Mouse (Mus musculus) embryonic facial prominence, embryonic 13.5 days (tissue): ENCODE data around the gene Acvrl1. TPM values are rescaled to one million over a fixed set of nuclear protein-coding genes. Genes with fewer than 3 reads are reported as not detected.

Experiments used
- ATAC-seq: fragments of 200-750 bp; cut with Nextera tagmentation; 2 replicates; pipeline ENCODE4 v1.8.0; 2017; ENCODE audit warnings: low read depth; ENCODE audit not compliant: insufficient number of reproducible peaks, insufficient read depth, low FRiP score, low TSS enrichment
- H3K27ac ChIP-seq: fragments of 300-500 bp; sonication (generic); 2 replicates; pipeline ENCODE4 v1.5.1; 2015; ENCODE audit warnings: moderate library complexity, mild to moderate bottlenecking, inconsistent platforms
- H3K27me3 ChIP-seq: fragments of 300-500 bp; sonication (generic); 2 replicates; pipeline ENCODE4 v1.6.1; 2015; ENCODE audit warnings: mild to moderate bottlenecking, inconsistent platforms
- H3K36me3 ChIP-seq: fragments of 300-500 bp; sonication (generic); 2 replicates; pipeline ENCODE4 v1.6.1; 2015; ENCODE audit warnings: mild to moderate bottlenecking, inconsistent platforms
- H3K4me1 ChIP-seq: fragments of 300-500 bp; sonication (generic); 2 replicates; pipeline ENCODE4 v1.6.1; 2015; ENCODE audit warnings: inconsistent platforms
- H3K4me2 ChIP-seq: fragments of 300-500 bp; sonication (generic); 2 replicates; pipeline ENCODE4 v1.6.1; 2015; ENCODE audit warnings: moderate library complexity, mild to moderate bottlenecking, inconsistent platforms
- H3K4me3 ChIP-seq: fragments of 300-500 bp; sonication (generic); 2 replicates; pipeline ENCODE4 v1.5.1; 2015; ENCODE audit warnings: mild to moderate bottlenecking, inconsistent platforms
- H3K9ac ChIP-seq: fragments of 300-500 bp; sonication (generic); 2 replicates; pipeline ENCODE4 v1.6.1; 2015; ENCODE audit warnings: mild to moderate bottlenecking, inconsistent platforms
- H3K9me3 ChIP-seq: fragments of 300-500 bp; sonication (generic); 2 replicates; pipeline ENCODE4 v1.6.1; 2016; ENCODE audit warnings: inconsistent platforms
- WGBS: fragments of 180-500 bp; shearing (Covaris S2); methylation state at CpG from one replicate; pipeline ENCODE4 v1.1.7; 2015; ENCODE audit warnings: mixed read lengths; 5-methylcytosine and 5-hydroxymethylcytosine counted together
- polyA plus RNA-seq: library from polyadenylated mRNA; unstranded; fragments of >200 nt; fragmentation: Nextera tagmentation; extraction: Ambion mirVana; gene quantifications from 2 replicates; pipeline ENCODE4 v1.2.1, GENCODE M21; 2015

The Acvrl1 gene
- polyA plus RNA-seq, 1 experiment from 2014 or later, result 9.9 TPM

DNA sequence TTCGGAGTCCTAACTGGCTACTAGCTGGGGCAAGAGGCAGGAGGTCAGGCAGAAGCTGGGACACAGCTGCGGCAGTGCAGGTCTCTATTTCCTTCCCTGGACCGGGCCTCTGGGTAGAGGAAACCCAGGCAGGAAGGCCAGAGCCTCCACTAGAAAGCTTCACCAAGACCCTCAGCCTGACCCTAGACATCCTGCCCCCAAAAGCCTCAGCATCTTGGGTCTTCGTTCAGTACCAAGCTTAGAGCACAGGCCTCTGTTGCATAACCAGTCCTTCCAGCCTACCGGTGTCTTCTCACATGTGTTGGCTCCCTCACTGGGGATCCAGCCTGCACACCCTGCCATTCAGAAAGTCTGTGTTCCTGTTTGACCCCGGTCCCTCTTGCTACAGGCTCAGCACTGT, 4.4 kb downstream of the Acvrl1 start:
- Histone ChIP-seq H3K4me1 (peaks cover 59% of the 10 kb centered on the region), H3K27ac (no peak overlapping the region)

DNA sequence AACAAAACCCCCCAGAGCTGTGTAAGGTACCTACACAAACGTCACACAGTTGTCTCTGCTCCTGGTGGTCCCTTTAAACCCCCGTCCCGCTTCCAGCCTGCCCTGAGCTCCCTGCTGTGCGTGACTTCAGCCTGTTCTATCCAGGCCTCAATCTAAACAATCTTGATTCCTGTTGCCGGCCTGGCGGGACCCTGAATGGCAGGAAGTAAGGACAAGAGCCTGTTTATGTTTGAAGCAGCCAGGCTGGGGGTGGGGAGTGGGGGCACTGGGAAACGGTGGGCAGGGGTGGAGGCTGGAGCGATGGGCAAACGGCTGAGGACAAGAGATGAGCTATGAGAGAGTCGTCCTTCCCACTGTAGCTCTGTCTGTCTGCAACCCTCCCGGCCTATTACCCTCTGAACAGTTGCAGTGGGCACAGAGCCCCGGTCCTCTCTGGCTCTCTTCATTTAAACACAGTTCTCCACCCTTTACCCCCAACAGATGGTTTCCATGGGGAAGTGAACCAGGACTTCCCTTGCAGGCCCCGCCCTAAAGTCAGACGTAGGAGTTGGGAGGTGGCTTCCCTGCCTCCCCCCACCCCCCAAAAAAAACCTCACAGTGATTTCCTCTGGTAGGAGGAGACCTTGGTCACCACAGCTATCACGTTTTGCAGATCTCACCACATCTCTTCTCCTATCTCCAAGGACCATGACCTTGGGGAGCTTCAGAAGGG, 5.8 kb downstream of the Acvrl1 start:
- peak overlapping the region; percentile 18 for H3K4me3 ChIP-seq
- peaks cover 13% of the 10 kb centered on the region for H3K27me3 ChIP-seq
- peaks cover 5% of the 10 kb centered on the region; the same call in 1 of the 2 replicates for H3K36me3 ChIP-seq
- 19% methylated on average over 15 of the region's 15 CpGs for WGBS
- no peaks in the 10 kb centered on the region for H3K9me3 ChIP-seq
- 0 out of 2 replicates have a peak overlapping the region, but pooled peaks have one; percentile 36 for H3K9ac ChIP-seq
- ATAC-seq, result no peak
- peak overlapping the region; percentile 45 for H3K4me2 ChIP-seq
- peaks cover 47% of the 10 kb centered on the region for H3K4me1 ChIP-seq
- peak overlapping the region; percentile 44 for H3K27ac ChIP-seq

More for the DNA sequence above, 4.4 kb downstream of the Acvrl1 start:
- WGBS, result 67% methylated on average over 6 of the region's 6 CpGs
- Histone ChIP-seq H3K4me2 (no peak overlapping the region), H3K27me3 (peaks cover 26% of the 10 kb centered on the region), H3K36me3 (peaks cover 5% of the 10 kb centered on the region; the same call in 1 of the 2 replicates), H3K9me3 (no peaks in the 10 kb centered on the region), H3K4me3 (no peak overlapping the region), H3K9ac (no peak overlapping the region)
- ATAC-seq, result no peak

DNA sequence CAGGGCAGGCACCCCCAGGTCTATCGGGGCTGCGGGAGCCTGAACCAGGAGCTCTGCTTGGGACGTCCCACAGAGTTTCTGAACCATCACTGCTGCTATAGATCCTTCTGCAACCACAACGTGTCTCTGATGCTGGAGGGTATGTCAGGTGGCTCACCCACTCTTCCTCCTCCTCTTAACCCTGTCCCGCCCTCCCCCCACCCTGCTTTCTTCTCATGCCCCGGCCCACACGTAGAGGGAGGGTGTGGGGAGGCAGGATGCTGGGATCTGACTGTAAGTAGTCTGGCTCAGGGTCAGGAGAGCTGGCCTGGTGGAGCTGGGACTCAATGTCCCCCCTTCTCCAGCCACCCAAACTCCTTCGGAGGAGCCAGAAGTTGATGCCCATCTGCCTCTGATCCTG, 7.1 kb downstream of the Acvrl1 start:
- Histone ChIP-seq H3K4me3 (0 out of 2 replicates have a peak overlapping the region, but pooled peaks have one; percentile 6), H3K4me1 (peaks cover 55% of the 10 kb centered on the region), H3K36me3 (peaks cover 5% of the 10 kb centered on the region; the same call in 1 of the 2 replicates), H3K27ac (no peak overlapping the region), H3K4me2 (peak overlapping the region; percentile 45), H3K9me3 (no peaks in the 10 kb centered on the region), H3K27me3 (no peaks in the 10 kb centered on the region), H3K9ac (0 out of 2 replicates have a peak overlapping the region, but pooled peaks have one; percentile 3)
- whole genome bisulfite sequencing, result 51% methylated on average over 8 of the region's 8 CpGs
- ATAC-seq, result no peak

DNA sequence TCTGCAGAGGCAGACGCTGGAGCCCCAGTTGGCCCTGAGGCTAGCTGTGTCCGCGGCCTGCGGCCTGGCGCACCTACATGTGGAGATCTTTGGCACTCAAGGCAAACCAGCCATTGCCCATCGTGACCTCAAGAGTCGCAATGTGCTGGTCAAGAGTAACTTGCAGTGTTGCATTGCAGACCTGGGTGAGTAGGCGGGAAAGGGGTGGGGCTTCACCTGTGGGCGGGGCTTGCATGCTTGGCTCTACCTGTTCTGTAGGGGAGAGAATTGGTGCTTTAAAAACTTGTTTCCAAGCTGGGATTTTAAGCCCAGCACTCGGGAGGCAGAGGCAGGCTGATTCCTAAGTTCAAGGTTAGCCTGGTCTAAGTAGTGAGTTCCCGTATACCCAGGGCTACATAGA, 9.1 kb downstream of the Acvrl1 start:
- Histone ChIP-seq H3K27me3 (no peaks in the 10 kb centered on the region), H3K4me3 (no peak overlapping the region), H3K9me3 (no peaks in the 10 kb centered on the region), H3K9ac (no peak overlapping the region), H3K36me3 (peaks cover 5% of the 10 kb centered on the region; the same call in 1 of the 2 replicates), H3K4me2 (no peak overlapping the region), H3K4me1 (peaks cover 48% of the 10 kb centered on the region), H3K27ac (no peak overlapping the region)
- 79% methylated on average over 11 of the region's 11 CpGs for WGBS
- ATAC-seq, result no peak

DNA sequence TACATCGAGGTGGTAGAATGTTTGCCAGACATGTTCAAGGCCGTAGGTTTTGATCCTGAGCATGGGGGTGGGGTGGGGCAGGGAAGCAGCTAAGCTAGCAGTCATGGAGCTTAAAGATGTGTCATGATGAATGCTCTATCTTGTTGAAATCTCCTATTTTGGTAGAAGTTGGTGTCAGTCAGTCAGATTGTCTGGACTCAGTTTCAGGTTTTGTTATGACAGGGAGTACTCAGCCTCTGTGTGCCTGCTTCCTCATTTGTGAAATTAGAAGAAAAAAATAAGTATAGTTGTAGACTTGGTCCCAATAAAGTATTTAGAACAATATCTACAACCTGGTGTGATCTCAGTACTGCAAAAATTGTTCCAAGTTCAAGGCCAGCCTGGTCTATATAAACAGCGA, 10.4 kb downstream of the Acvrl1 start:
- no peak for ATAC-seq
- no peaks in the 10 kb centered on the region for H3K9me3 ChIP-seq
- peaks cover 5% of the 10 kb centered on the region; the same call in 1 of the 2 replicates for H3K36me3 ChIP-seq
- H3K9ac ChIP-seq, result no peak overlapping the region
- H3K4me3 ChIP-seq, result no peak overlapping the region
- WGBS, result 72% methylated on average over 3 of the region's 3 CpGs
- H3K4me1 ChIP-seq, result peaks cover 53% of the 10 kb centered on the region
- no peak overlapping the region for H3K4me2 ChIP-seq
- no peak overlapping the region for H3K27ac ChIP-seq
- no peaks in the 10 kb centered on the region for H3K27me3 ChIP-seq

DNA sequence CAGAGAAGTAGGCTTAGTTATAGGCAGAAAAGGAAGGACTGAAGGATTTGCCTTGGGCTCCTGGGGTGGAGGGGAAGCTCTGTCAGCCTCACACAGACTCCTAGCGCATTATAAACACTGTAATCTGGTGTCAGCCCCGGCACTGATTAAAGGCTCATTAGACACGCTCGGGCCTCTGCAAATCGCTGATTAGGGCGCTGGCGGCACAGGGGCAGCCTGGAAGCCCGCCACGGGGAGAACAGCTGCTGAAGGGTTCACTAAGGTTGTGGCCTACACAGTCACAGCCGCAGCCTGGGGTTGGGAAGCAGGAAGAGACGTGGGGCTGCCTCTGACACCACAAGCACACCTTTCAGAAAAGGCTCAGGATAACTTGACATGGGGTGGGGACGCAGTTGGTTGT, 11.6 kb downstream of the Acvrl1 start:
- peaks cover 5% of the 10 kb centered on the region; the same call in 1 of the 2 replicates for H3K36me3 ChIP-seq
- H3K4me2 ChIP-seq, result no peak overlapping the region; the same call in 1 of the 2 replicates
- peak overlapping the region; percentile 72 for H3K27ac ChIP-seq
- H3K9me3 ChIP-seq, result no peaks in the 10 kb centered on the region
- no peaks in the 10 kb centered on the region for H3K27me3 ChIP-seq
- ATAC-seq, result no peak
- H3K4me1 ChIP-seq, result peaks cover 56% of the 10 kb centered on the region
- WGBS, result 14% methylated on average over 12 of the region's 12 CpGs
- peak overlapping the region; percentile 57 for H3K9ac ChIP-seq
- no peak overlapping the region for H3K4me3 ChIP-seq

DNA sequence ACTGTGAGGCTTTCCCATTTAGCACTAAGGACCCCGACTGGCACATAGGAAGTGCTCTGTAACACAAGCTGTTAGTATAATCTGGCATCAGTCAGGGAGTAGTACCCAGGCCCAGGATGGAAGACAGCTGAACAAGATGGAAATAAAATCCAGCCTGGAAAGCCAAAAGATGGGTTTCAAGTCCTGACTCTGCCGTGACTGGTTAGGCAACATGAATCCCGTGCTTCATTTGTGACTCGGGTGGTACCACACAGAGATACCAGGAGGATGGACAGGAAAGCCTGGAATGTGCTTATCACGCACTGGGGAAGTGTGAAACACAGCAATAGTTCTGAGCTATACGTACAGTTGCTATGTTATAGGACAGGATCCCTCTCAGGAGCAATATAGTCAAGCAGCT, 12.3 kb downstream of the Acvrl1 start:
- no peak for ATAC-seq

DNA sequence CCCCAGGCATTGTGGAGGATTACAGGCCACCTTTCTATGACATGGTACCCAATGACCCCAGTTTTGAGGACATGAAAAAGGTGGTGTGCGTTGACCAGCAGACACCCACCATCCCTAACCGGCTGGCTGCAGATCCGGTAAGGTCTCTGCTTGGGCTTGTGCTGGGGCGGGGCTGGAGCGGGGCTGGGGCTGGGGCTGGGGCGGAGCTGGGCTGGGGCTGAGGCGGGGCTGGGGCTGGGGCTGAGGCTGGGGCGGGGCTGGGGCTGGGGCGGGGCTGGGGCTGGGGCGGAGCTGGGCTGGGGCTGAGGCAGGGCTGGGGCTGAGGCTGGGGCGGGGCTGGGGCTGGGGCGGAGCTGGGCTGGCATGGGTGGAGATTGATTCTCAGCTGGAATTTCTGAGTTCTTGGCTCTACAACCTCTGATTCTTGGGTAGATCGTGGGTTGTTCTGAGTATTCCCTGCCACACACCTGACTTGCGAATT, 12.8 kb downstream of the Acvrl1 start:
- Histone ChIP-seq H3K9me3 (no peaks in the 10 kb centered on the region), H3K4me1 (peaks cover 57% of the 10 kb centered on the region), H3K36me3 (peaks cover 5% of the 10 kb centered on the region; the same call in 1 of the 2 replicates), H3K4me3 (no peak overlapping the region), H3K27ac (peak overlapping the region; percentile 72; the same call in 1 of the 2 replicates), H3K9ac (no peak overlapping the region), H3K4me2 (no peak overlapping the region), H3K27me3 (no peaks in the 10 kb centered on the region)
- ATAC-seq, result peak; percentile 50
- 4% methylated on average over 11 of the region's 14 CpGs for WGBS

More for the DNA sequence above, 12.3 kb downstream of the Acvrl1 start:
- 35% methylated on average over 6 of the region's 6 CpGs for WGBS
- H3K4me3 ChIP-seq, result no peak overlapping the region
- peak overlapping the region; percentile 72 for H3K27ac ChIP-seq
- no peaks in the 10 kb centered on the region for H3K27me3 ChIP-seq
- H3K4me2 ChIP-seq, result no peak overlapping the region
- peaks cover 56% of the 10 kb centered on the region for H3K4me1 ChIP-seq
- 0 out of 2 replicates have a peak overlapping the region, but pooled peaks have one; percentile 57 for H3K9ac ChIP-seq
- peaks cover 5% of the 10 kb centered on the region; the same call in 1 of the 2 replicates for H3K36me3 ChIP-seq
- H3K9me3 ChIP-seq, result no peaks in the 10 kb centered on the region

DNA sequence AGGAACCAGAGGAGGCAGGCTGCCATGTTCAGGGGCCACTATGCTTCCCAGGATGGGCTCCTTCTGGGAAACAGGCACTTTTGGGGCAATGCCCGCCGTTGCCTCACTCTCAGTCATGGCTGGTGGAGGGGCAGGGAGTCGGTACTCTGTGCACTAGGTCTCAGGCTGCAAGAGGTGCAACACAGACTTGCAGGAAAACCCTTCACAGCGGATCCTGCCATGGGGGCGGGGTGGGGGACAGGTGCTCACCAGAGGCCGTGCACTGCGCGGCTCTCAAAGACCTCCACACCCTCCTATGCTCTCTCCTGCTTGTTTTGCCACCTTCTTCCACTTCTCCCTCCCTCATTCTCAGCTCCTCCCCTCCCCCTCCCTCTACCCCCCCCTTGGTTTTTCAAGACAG, 14.3 kb downstream of the Acvrl1 start:
- H3K27ac ChIP-seq, result no peak overlapping the region

DNA sequence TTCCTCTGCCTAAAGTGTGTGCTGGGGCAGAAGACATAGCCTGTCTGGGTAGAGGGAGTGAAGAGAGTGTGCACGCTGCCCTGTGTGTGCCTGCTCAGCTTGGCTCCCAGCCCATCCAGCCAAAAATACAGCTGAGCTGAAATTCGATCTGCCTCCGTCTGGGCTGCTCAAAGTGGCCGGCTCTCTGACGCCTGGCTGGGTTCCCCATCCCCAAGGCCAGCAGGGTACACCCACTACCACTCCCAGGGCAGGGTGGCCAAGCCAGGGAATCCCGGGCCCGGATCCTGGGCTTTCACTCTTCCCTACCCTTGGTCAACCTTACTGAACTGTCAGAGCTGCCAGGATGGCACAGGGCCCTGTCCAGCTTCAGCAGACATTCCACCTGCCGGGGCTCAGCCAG, 15.2 kb downstream of the Acvrl1 start:
- peak overlapping the region; percentile 40 for H3K4me2 ChIP-seq

More for the DNA sequence above, 14.3 kb downstream of the Acvrl1 start:
- H3K4me1 ChIP-seq, result peaks cover 73% of the 10 kb centered on the region
- no peaks in the 10 kb centered on the region for H3K27me3 ChIP-seq
- no peak overlapping the region for H3K4me2 ChIP-seq
- H3K9me3 ChIP-seq, result no peaks in the 10 kb centered on the region
- no peak overlapping the region for H3K9ac ChIP-seq
- H3K36me3 ChIP-seq, result no peaks in the 10 kb centered on the region
- no peak overlapping the region for H3K4me3 ChIP-seq
- 57% methylated on average over 8 of the region's 8 CpGs for WGBS
- no peak for ATAC-seq

DNA sequence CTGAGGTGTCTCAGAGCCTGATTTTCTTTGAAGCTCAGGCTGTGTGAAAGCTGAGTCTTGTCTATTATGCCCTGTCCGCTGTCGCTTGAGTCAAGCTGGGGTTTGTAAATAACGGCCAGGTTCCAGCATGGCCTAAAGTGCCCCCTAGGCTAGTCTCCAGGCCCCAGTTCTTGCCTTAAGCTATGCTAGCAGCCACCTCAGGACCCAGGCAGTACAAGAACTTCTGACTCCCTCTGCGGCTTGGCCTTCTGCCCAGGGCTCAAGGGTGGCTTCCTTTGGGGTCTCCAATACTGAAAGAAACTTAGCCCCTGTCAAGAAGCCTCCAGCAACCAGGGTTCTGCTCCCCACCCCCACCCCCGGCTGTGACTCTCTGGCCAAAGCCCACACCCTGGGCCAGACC, 15.9 kb downstream of the Acvrl1 start:
- Histone ChIP-seq H3K27me3 (no peaks in the 10 kb centered on the region), H3K9me3 (no peaks in the 10 kb centered on the region), H3K4me2 (no peak overlapping the region), H3K9ac (no peak overlapping the region), H3K27ac (peak overlapping the region; percentile 70), H3K36me3 (no peaks in the 10 kb centered on the region), H3K4me1 (peaks cover 78% of the 10 kb centered on the region), H3K4me3 (no peak overlapping the region)
- ATAC-seq, result no peak
- 84% methylated on average over 5 of the region's 5 CpGs for WGBS

More for the DNA sequence above, 15.2 kb downstream of the Acvrl1 start:
- peaks cover 80% of the 10 kb centered on the region for H3K4me1 ChIP-seq
- H3K4me3 ChIP-seq, result no peak overlapping the region
- H3K36me3 ChIP-seq, result no peaks in the 10 kb centered on the region
- peak overlapping the region; percentile 80 for H3K27ac ChIP-seq
- H3K27me3 ChIP-seq, result no peaks in the 10 kb centered on the region
- 0 out of 2 replicates have a peak, but pooled peaks have one; percentile 23 for ATAC-seq
- peak overlapping the region; percentile 40; the same call in 1 of the 2 replicates for H3K9ac ChIP-seq
- no peaks in the 10 kb centered on the region for H3K9me3 ChIP-seq
- WGBS, result 7% methylated on average over 8 of the region's 8 CpGs

DNA sequence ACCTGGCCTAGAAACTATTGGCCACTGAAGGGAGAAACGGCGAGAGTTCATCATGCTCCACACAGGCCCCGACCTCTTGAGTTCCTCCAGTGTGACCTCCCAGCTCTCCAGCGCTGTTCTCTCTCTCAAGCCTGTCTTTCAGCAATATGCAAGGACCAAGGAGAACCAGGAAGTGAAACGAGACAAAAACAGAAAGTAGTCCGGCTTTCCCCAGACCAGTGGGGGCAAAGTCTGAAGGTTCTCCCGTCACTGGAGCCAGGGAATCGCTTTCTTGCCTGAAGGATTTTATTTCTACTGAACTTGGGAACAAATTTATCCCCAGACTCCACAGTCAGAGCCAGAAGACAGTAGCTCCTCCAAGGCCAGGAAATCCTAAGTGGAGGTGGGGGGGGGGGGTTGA, 16.5 kb downstream of the Acvrl1 start:
- Histone ChIP-seq H3K4me2 (no peak overlapping the region), H3K9ac (no peak overlapping the region), H3K27me3 (no peaks in the 10 kb centered on the region), H3K9me3 (no peaks in the 10 kb centered on the region), H3K36me3 (no peaks in the 10 kb centered on the region), H3K4me3 (no peak overlapping the region), H3K27ac (peak overlapping the region; percentile 70), H3K4me1 (peaks cover 72% of the 10 kb centered on the region)
- ATAC-seq, result no peak
- 74% methylated on average over 8 of the region's 8 CpGs for WGBS
